Comparison of ENCODE assay signal across 20 mouse cellular contexts in genomic region chr12:86482029-86482428, GRCm38 (mm10).
DNase-seq lines count a peak whose midpoint lies in the region; ATAC-seq and TF ChIP-seq lines count a peak whose summit lies in the region.
"Had no signal": no experiment of that assay in that cellular context is flagged by ENCODE, and none has a peak within 500 bp of the region (broad histone marks: within the 10 kb centered on the region; RNA-seq: fewer than 3 reads in every experiment).

No protein-coding gene starts in this region.

- peak; percentile 58 for TF ChIP-seq EP300 in ES-Bruce4 (IDR thresholded peaks at IDR 0.05; ENCODE audit: insufficient read depth, low read depth, low read length)

- H3K4me2 ChIP-seq in hindbrain, embryonic 16.5 days (ENCODE audit: low read length), result no peak overlapping the region
- H3K4me2 ChIP-seq: embryonic facial prominence, embryonic 12.5 days; forebrain, embryonic 13.5 days; heart, embryonic 15.5 days; hindbrain, embryonic 14.5 days had no signal

- H3K79me2 ChIP-seq in liver, adult 2 months (ENCODE audit: control insufficient read depth, insufficient read depth, low read length), result no peaks in the 10 kb centered on the region

- no peaks in the 10 kb centered on the region for H3K36me3 ChIP-seq in heart, embryonic 10.5 days
- H3K36me3 ChIP-seq in liver, adult 2 months (ENCODE audit: control insufficient read depth, insufficient read depth, low read length), result no peaks in the 10 kb centered on the region
- peaks cover 64% of the 10 kb centered on the region for H3K36me3 ChIP-seq in ES-Bruce4 (ENCODE audit: control insufficient read depth, insufficient read depth, low read length, poor library complexity, severe bottlenecking)
- H3K36me3 ChIP-seq in hindbrain, embryonic 16.5 days (ENCODE audit: control insufficient read depth, insufficient read depth, low read length), result no peaks in the 10 kb centered on the region
- H3K36me3 ChIP-seq: embryonic facial prominence, embryonic 12.5 days; heart, embryonic 15.5 days; hindbrain, embryonic 10.5 days had no signal

- DNase-seq in heart, embryonic 10.5 days (ENCODE audit: low spot score), result no peak
- no peak for DNase-seq in heart, postnatal 25 days (ENCODE audit: low spot score)
- peak; percentile 7 for DNase-seq in liver, adult 2 months (ENCODE audit: extremely low read depth, low read depth, low spot score)
- no peak for DNase-seq in liver
- peak; percentile 45 for DNase-seq in yolk sac, embryonic 10.5 days (ENCODE audit: low spot score)
- DNase-seq: adrenal gland, postnatal 14 days; cerebellum, adult 11-12 months; cerebellum, adult 9-10 months; cerebellum, postnatal 25 days; gastrocnemius, adult 2 months; gastrocnemius, postnatal 25 days had no signal

- 49% methylated on average over 6 of the region's 6 CpGs for WGBS in heart, embryonic 10.5 days
- 77% methylated on average over 6 of the region's 6 CpGs for WGBS in liver, adult 2 months
- 80% methylated on average over 6 of the region's 6 CpGs for WGBS in hindbrain, embryonic 16.5 days

- TF ChIP-seq CTCF in liver, adult 2 months (IDR thresholded peaks at IDR 0.05; ENCODE audit: low read depth, low read length), result no peak
- TF ChIP-seq CTCF in ES-Bruce4 (IDR thresholded peaks at IDR 0.05; ENCODE audit: low read depth, low read length), result no peak

- H3K9ac ChIP-seq in liver, adult 2 months (ENCODE audit: low read depth, low read length), result no peak overlapping the region
- peak overlapping the region; percentile 9 for H3K9ac ChIP-seq in ES-Bruce4 (ENCODE audit: low read depth, poor library complexity, severe bottlenecking)
- H3K9ac ChIP-seq in hindbrain, embryonic 16.5 days (ENCODE audit: low read depth, low read length), result no peak overlapping the region
- H3K9ac ChIP-seq: embryonic facial prominence, embryonic 12.5 days; forebrain, embryonic 13.5 days; heart, embryonic 15.5 days; hindbrain, embryonic 14.5 days had no signal

- H3K27me3 ChIP-seq in heart, embryonic 10.5 days (ENCODE audit: insufficient read depth, poor library complexity, severe bottlenecking), result no peaks in the 10 kb centered on the region
- H3K27me3 ChIP-seq in liver, adult 2 months (ENCODE audit: control insufficient read depth, insufficient read depth, low read length), result no peaks in the 10 kb centered on the region; the same call in 1 of the 2 replicates
- H3K27me3 ChIP-seq in ES-Bruce4 (ENCODE audit: control insufficient read depth, insufficient read depth, low read length, poor library complexity, severe bottlenecking), result no peaks in the 10 kb centered on the region
- no peaks in the 10 kb centered on the region for H3K27me3 ChIP-seq in hindbrain, embryonic 16.5 days (replicated peaks; ENCODE audit: control insufficient read depth, insufficient read depth, low read length)
- H3K27me3 ChIP-seq: embryonic facial prominence, embryonic 12.5 days; forebrain, embryonic 13.5 days; heart, embryonic 15.5 days had no signal

- H3K9me3 ChIP-seq in heart, embryonic 10.5 days, result no peaks in the 10 kb centered on the region
- H3K9me3 ChIP-seq in ES-Bruce4 (replicated peaks; ENCODE audit: control insufficient read depth, insufficient read depth, low read length, poor library complexity, severe bottlenecking), result no peaks in the 10 kb centered on the region
- H3K9me3 ChIP-seq in hindbrain, embryonic 16.5 days (ENCODE audit: control insufficient read depth, low read length), result no peaks in the 10 kb centered on the region
- H3K9me3 ChIP-seq: embryonic facial prominence, embryonic 12.5 days; forebrain, embryonic 13.5 days; heart, embryonic 15.5 days; hindbrain, embryonic 10.5 days had no signal

- peak overlapping the region; percentile 56 for H3K27ac ChIP-seq in heart, embryonic 10.5 days
- H3K27ac ChIP-seq in liver, adult 2 months (replicated peaks; ENCODE audit: insufficient read depth, low read depth, low read length), result peak overlapping the region; percentile 50; the same call in 1 of the 2 replicates
- H3K27ac ChIP-seq in ES-Bruce4 (ENCODE audit: insufficient read depth, low read length), result peak overlapping the region; percentile 55
- no peak overlapping the region for H3K27ac ChIP-seq in hindbrain, embryonic 16.5 days (ENCODE audit: low read depth, low read length)
- H3K27ac ChIP-seq: embryonic facial prominence, embryonic 12.5 days; forebrain, embryonic 13.5 days; gastrocnemius, adult 2 months; hindbrain, embryonic 10.5 days; hindbrain, embryonic 14.5 days had no signal

- no peak overlapping the region for H3K4me3 ChIP-seq in heart, embryonic 10.5 days
- H3K4me3 ChIP-seq in liver, adult 2 months (ENCODE audit: insufficient read depth, low read depth, low read length), result no peak overlapping the region
- H3K4me3 ChIP-seq in ES-Bruce4 (ENCODE audit: low read depth, low read length), result peak overlapping the region; percentile 35
- H3K4me3 ChIP-seq in hindbrain, embryonic 16.5 days (ENCODE audit: low read length), result no peak overlapping the region
- H3K4me3 ChIP-seq: embryonic facial prominence, embryonic 12.5 days; forebrain, embryonic 13.5 days; gastrocnemius, adult 2 months; heart, embryonic 15.5 days; hindbrain, embryonic 10.5 days had no signal

- peaks cover 30% of the 10 kb centered on the region for H3K4me1 ChIP-seq in heart, embryonic 10.5 days
- peaks cover 11% of the 10 kb centered on the region; the same call in 1 of the 2 replicates for H3K4me1 ChIP-seq in liver, adult 2 months (ENCODE audit: control insufficient read depth, insufficient read depth, low read length)
- H3K4me1 ChIP-seq in ES-Bruce4 (ENCODE audit: control insufficient read depth, insufficient read depth, low read length), result peaks cover 14% of the 10 kb centered on the region
- H3K4me1 ChIP-seq in hindbrain, embryonic 16.5 days (ENCODE audit: control insufficient read depth, insufficient read depth, low read depth, low read length), result no peaks in the 10 kb centered on the region
- H3K4me1 ChIP-seq: forebrain, embryonic 13.5 days had no signal

- TF ChIP-seq POLR2A in liver, adult 2 months (IDR thresholded peaks at IDR 0.05; ENCODE audit: extremely low read depth, insufficient read depth, low read length), result no peak
- no peak for TF ChIP-seq POLR2A in ES-Bruce4 (IDR thresholded peaks at IDR 0.05; ENCODE audit: insufficient read depth, low read length)

- intact Hi-C loops in heart, postnatal 25 days (cut with DNase I), result loop anchor here (5.0 kb wide), 1 partner anchor 130 kb away; no protein-coding TSS in a partner anchor

- no peak for ATAC-seq in hindbrain, embryonic 16.5 days
- ATAC-seq: activated CD4-positive, CD25-positive, alpha-beta regulatory T cell, adult 4 months; forebrain, embryonic 13.5 days; intestine, embryonic 16.5 days had no signal

Comparison
In these comparisons a context has a peak if more than half of its experiments do, and no peak if none do; other contexts are left out.
1. DNase-seq: peak in liver, adult 2 months (single experiment) and yolk sac, embryonic 10.5 days (single experiment); none in heart, embryonic 10.5 days (single experiment), heart, postnatal 25 days (single experiment) and liver (single experiment).